Mouse (Mus musculus) Patski (cell line): Measurements from ENCODE around the gene Cabp4. TPM values are rescaled to one million over a fixed set of nuclear protein-coding genes. Genes with fewer than 3 reads are reported as not detected.

Source experiments
- ATAC-seq: fragments of 100-300 bp; one replicate; pipeline ENCODE4 v1.8.0; 2021
- CTCF ChIA-PET: fragments of 350-600 bp; sonication (Branson Sonifier 250); formaldehyde crosslinking; loops from one replicate; lab custom pipeline; 2022; ENCODE audit warnings: inconsistent platforms; lab: Charles Lee
- POLR2A ChIA-PET: fragments of 350-600 bp; sonication (Branson Sonifier 250); formaldehyde crosslinking; loops from one replicate; lab custom pipeline; 2022; ENCODE audit warnings: antibody characterized with exemption, inconsistent platforms; lab: Charles Lee
- DNase-seq: peaks from one replicate; pipeline ENCODE4 v3.0.0-alpha.2; 2011; ENCODE audit warnings: low read depth, low spot score
- H3K27me3 ChIP-seq: fragments of 371-371 bp; one replicate; pipeline ENCODE4 v1.5.1; 2021
- CTCF ChIP-seq: fragments of 100-300 bp; IDR thresholded peaks from one replicate; pipeline ENCODE4 v1.5.1; 2021
- in situ Hi-C: fragments of 300-500 bp; cut with MboI; formaldehyde crosslinking; loops from 3 replicates; pipeline ENCODE4 v1.11.1; 2018; ENCODE audit warnings: low pct_unique_long_range_greater_than_20kb, mixed read lengths
- polyA plus RNA-seq: library from polyadenylated mRNA; unstranded; gene quantifications from one replicate; pipeline ENCODE4 v1.2.3, GENCODE M21; 2021

Gene Cabp4
- polyA plus RNA-seq, 1 experiment from 2014 or later, result 0.17 TPM

DNA sequence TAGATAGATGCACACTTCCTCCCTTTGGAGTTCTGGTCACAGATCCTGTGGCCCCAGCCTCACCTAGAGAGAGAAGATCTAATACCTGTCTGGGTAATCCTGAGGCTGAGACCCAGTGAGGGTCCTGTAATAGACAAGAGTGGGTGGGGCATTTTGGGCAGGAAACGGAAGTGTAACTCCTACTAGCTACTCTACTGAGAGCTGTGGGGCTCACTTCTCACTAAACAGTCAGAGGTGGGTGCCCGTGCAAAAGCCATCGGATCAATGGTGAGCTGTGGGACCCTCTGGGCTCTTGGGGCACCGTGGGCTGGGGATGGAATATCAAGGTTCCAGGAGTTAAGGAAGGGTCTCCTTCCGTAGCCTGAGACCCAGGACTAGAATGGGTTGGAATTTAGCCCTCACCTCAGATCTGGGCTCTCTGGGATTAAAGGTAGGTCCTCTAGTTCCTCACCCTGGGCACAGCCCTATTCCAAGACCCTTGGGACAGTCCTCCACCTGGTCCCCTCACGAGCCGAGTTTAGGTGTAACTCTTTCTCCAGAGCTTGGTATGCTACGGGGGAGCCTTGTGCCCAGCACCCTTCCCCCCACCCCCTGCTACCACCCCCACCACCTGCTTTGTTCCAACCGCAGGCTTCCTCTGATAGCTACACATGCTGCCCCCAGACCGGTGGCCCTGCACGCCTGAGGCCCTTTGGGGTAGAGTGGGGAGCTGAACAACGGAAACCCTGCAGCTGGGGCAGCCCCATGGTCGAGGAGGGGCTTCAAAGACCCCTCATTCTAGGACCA is 10.8 kb upstream of the Cabp4 start:
- ATAC-seq, result no peak
- TF ChIP-seq CTCF, result no peak
- in situ Hi-C loops, result no loop called here
- no peaks in the 10 kb centered on the region for H3K27me3 ChIP-seq
- CTCF ChIA-PET, result interaction anchor here (1.2 to 1.6 kb wide), 2 partner anchors 14 to 41 kb away, joined by 3 read pairs; no protein-coding TSS in a partner anchor
- no peak for DNase-seq
- POLR2A ChIA-PET, result interaction anchor here (1.2 to 2.0 kb wide), 5 partner anchors 16 to 78 kb away, joined by 3 to 6 read pairs (median 5); partner anchors contain the start of gene Rad9a

DNA sequence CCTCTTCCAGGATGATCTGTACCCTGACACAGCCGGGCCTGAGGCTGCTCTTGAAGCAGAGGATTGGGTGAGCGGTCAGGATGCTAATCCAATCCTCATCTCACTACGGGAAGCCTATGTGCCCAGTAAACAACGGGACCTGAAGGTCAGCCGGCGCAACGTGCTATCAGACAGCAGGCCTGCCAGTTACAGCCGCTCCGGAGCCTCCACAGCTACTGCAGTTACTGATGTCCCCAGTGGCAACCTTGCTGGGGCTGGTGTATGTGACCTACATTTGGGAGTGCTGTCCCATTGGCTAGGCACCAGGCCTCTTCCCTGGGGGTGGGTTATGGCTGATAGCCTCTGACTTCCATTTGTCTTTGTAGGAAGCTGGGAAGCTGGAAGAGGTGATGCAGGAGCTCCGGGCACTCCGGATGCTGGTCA is 9.4 kb upstream of the Cabp4 start, which contains the start of gene Ptprcap:
Gene Ptprcap, plus strand, starts transcription at position 373 of the 423 bp plus-strand sequence.
- in situ Hi-C loops, result no loop called here
- no peak for DNase-seq

DNA sequence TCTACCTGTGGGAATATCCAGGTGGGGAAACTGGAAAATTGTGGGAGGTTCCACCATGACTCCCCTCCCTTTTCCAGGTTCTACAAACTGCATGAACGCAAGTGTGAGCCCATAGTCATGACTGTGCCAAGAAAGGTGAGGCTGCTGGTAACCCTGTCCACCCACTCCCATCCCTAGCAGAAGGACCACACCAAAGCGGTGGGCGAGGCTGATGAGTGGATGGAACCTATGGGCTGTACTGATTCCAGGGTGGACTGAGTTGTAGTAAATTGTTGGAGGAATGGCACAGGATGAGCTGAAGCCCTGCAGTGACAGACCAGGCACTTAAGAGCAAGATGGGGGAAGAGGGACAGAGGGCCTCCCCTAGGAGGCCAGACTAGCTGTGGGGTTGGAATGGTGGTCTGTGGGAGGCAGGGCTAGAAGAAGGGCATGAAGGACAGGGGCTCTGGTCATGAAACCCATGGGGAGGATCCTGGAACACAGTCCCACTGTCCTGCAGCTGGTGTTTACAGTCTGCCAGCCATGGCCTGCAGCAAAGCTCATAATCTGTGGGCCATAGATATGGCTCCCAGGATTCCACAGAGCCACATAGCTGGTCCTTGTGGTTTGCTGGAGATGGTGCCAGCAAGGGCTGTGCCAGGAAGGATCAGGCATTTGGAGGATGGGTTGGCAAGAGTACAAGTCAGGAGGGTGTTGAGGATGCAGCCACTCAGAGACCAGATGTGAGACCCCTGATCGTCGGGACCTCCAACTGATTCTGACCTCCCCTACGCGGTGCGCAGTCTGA is 8.8 kb upstream of the Cabp4 start:
- POLR2A ChIA-PET, result interaction anchor here (0.8 to 1.4 kb wide), 5 partner anchors 18 to 48 kb away, joined by 3 to 5 read pairs (median 3); partner anchors contain the start of gene Ppp1ca
- CTCF ChIA-PET, result interaction anchor here (1.4 kb wide), 1 partner anchor 11 kb away, joined by 3 read pairs; no protein-coding TSS in a partner anchor

More for the DNA sequence above, 9.4 kb upstream of the Cabp4 start, which contains the start of gene Ptprcap:
- ChIA-PET POLR2A (interaction anchor here (0.8 to 1.4 kb wide), 3 partner anchors 17 to 43 kb away, joined by 3 to 5 read pairs (median 3); no protein-coding TSS in a partner anchor), CTCF (interaction anchor here (1.4 kb wide), 1 partner anchor 12 kb away, joined by 3 read pairs; no protein-coding TSS in a partner anchor)
- H3K27me3 ChIP-seq, result no peaks in the 10 kb centered on the region
- ATAC-seq, result no peak
- TF ChIP-seq CTCF, result no peak

DNA sequence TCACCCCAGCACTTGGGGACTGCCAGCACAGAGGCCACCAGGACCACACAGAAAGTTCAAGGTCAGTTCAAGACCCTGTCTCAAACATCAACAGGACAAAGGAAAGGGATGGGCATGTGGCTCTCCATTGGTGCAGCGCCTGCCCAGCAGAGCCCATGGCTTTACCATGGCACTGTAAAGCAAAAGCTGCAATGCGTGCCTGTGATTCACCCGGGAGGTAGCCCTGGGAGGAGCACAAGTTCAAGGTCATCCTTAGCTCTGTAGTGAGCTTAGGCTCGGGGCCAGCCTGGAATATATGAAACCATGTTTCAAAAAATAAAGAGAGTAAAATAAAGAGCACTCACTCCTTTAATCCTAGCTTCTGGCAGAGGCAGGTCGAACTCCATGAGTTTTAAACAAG is 8.1 kb upstream of the Cabp4 start:
- POLR2A ChIA-PET, result interaction anchor here (1.0 to 1.4 kb wide), 3 partner anchors 18 to 49 kb away, joined by 3 to 5 read pairs (median 3); partner anchors contain the start of gene Ppp1ca
- in situ Hi-C loops, result no loop called here
- DNase-seq (no peak), ATAC-seq (no peak)
- CTCF ChIA-PET, result interaction anchor here (1.4 kb wide), 1 partner anchor 10 kb away, joined by 3 read pairs; no protein-coding TSS in a partner anchor
- H3K27me3 ChIP-seq, result no peaks in the 10 kb centered on the region
- TF ChIP-seq CTCF, result no peak

More for the DNA sequence above, 8.8 kb upstream of the Cabp4 start:
- no peak for TF ChIP-seq CTCF
- DNase-seq (no peak), ATAC-seq (no peak)
- in situ Hi-C loops, result no loop called here
- no peaks in the 10 kb centered on the region for H3K27me3 ChIP-seq

DNA sequence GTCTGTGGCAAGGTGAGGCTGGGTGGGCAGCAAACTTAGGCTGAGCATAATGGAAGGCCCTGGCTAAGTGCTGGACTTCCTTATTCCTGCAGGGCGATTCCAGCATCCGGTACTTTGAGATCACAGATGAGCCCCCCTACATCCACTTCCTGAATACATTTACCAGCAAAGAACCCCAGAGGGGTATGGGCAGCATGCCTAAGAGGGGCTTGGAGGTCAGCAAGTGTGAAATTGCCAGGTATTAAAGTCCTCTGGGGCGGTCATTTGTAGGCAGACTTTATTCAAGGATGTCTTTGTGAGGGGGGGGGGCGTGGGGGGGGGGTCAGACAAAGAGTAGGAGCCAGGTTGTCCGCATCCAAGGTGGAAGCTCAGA is 7.6 kb upstream of the Cabp4 start:
- ChIA-PET CTCF (no interaction called here), POLR2A (interaction anchor here (1.4 kb wide), 1 partner anchor 49 kb away, joined by 3 read pairs; no protein-coding TSS in a partner anchor)
- no peaks in the 10 kb centered on the region for H3K27me3 ChIP-seq
- no peak for ATAC-seq
- in situ Hi-C loops, result no loop called here
- TF ChIP-seq CTCF, result no peak
- no peak for DNase-seq

DNA sequence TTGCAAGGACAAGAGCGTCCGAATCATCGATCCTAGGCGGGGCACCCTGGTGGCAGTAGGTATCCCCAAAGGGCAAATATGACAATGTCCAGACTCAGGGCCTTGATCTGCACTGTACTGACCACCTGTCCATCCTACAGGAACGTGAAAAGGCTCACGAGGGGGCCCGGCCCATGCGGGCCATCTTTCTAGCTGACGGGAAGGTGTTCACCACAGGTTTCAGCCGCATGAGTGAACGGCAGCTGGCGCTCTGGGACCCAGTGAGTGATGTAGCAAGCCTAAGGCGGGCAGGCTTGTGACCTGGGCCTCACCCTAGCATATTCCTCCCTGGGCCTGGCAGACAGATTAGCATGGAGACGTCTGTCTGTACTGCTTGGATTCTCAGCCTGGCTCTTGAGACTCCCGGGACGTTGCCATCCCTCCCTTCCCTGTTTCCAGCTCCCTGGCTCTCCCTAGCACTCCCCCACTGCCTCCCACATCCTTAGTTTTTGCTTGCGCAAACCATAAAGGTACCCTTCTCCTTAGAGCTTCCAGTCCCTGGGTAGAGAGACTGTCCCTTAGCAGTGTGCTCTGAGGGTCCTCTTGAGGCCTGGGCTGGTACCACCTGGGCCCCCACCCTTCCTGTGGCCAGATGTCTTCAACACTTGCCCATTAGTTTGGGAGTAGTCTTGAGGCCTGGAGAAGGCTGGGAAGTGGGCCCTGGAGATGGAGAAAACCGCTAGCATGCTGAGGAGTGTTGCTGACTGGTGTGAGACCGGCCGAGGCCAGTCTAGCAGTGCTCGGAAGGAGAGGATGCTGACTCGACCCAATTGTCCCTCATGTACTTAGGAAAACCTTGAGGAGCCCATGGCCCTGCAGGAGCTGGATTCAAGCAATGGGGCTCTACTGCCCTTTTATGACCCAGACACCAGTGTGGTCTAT is 7.0 kb upstream of the Cabp4 start:
- ChIA-PET POLR2A (interaction anchor here (0.5 to 0.7 kb wide), 2 partner anchors 102 to 115 kb away, joined by 3 read pairs; no protein-coding TSS in a partner anchor), CTCF (no interaction called here)
- ATAC-seq, result no peak
- in situ Hi-C loops, result no loop called here
- DNase-seq, result no peak
- no peaks in the 10 kb centered on the region for H3K27me3 ChIP-seq
- TF ChIP-seq CTCF, result no peak

DNA sequence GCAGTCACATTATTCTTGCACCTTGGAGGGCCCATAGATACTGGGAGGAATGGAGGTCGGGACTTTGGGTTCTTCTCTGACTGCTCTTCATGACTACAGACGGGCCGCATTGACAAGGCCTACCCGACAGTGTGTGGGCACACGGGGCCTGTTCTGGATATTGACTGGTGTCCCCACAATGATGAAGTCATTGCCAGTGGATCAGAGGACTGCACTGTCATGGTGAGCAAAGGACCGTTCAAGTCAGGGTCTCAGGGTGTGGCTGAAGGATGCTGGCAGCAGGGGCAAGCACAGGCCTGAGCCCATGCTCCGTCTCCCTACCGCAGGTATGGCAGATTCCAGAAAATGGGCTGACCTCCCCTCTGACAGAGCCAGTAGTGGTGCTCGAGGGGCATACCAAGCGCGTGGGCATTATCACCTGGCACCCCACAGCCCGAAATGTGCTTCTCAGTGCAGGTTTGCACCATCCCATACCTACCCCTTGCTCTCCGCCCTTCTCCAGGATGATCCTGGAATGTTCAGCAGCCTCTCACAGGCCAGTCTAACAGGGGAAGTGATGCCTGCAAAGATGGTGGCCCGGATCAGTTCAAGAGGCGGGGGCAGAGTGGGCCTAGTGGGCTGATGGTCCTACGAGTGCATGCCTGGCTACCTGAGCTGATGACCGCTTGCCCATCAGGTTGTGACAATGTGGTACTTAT is 6.1 kb upstream of the Cabp4 start:
- TF ChIP-seq CTCF, result no peak
- ChIA-PET POLR2A (interaction anchor here (0.5 to 1.8 kb wide), 4 partner anchors 16 to 101 kb away, joined by 3 to 4 read pairs (median 3); partner anchors contain the start of gene Rad9a), CTCF (no interaction called here)
- DNase-seq, result no peak
- no peak for ATAC-seq
- H3K27me3 ChIP-seq, result no peaks in the 10 kb centered on the region
- in situ Hi-C loops, result no loop called here

DNA sequence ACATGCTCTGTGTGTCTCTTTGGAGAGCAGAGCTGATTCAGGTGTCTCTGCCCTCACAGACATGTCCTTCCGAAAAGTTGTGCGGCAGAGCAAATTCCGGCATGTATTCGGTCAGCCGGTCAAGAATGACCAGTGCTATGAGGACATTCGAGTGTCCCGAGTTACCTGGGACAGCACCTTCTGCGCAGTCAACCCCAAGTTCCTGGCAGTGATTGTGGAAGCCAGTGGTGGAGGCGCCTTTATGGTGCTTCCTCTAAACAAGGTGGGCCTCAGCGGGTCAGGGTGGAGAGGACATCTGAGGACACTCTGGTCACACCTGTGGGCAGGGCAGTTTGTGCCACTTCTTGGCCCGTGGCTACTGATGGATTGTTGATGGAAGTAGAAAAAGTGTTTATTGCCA is 5.5 kb upstream of the Cabp4 start:
- TF ChIP-seq CTCF, result no peak
- no peaks in the 10 kb centered on the region for H3K27me3 ChIP-seq
- in situ Hi-C loops, result no loop called here
- ATAC-seq, result no peak
- POLR2A ChIA-PET, result interaction anchor here (1.4 to 1.8 kb wide), 2 partner anchors 16 to 52 kb away, joined by 3 to 4 read pairs; partner anchors contain the start of gene Rad9a
- no peak for DNase-seq
- CTCF ChIA-PET, result interaction anchor here (1.3 kb wide), 1 partner anchor 20 kb away, joined by 5 read pairs; no protein-coding TSS in a partner anchor
